Mouse (Mus musculus): ENCODE measurements around the gene Ldb3.

GRCm38 (mm10) chr14:34568626-34569025 is 19.9 kb downstream of the Ldb3 start:
- TF ChIP-seq CTCF (IDR thresholded peaks at IDR 0.05; ENCODE audit: control insufficient read depth, insufficient read depth, insufficient replicate concordance, low read depth, low read length) (no peak), POLR2A (IDR thresholded peaks at IDR 0.05; ENCODE audit: control insufficient read depth, low read depth, low read length) (no peak)

Measured in testis, adult 2 months (tissue).